Mouse (Mus musculus) common myeloid progenitor, adult 5-6 weeks (primary cell): ENCODE measurements around the gene Sppl2a. TPM values are rescaled to one million over a fixed set of nuclear protein-coding genes. Genes with fewer than 3 reads are reported as not detected.
"Not testable (repeated sequence)": the region's sequence is repeated elsewhere in the genome, so short reads cannot be mapped to it uniquely, and the experiment has no call there.

Experiments used
- ATAC-seq: replicated peaks from 2 replicates; pipeline ENCODE4 v1.8.0; 2016; ENCODE audit warnings: low read depth, mild to moderate bottlenecking, moderate TSS enrichment, inconsistent platforms; ENCODE audit not compliant: poor library complexity, severe bottlenecking
- total RNA-seq: library from RNA; stranded (forward); fragments of 200-1000, 187-1606 nt; gene quantifications from 2 replicates; pipeline ENCODE4 v1.2.3, GENCODE M21; 2017

The Sppl2a gene
- total RNA-seq, 1 experiment from 2014 or later = 36.8 TPM

DNA sequence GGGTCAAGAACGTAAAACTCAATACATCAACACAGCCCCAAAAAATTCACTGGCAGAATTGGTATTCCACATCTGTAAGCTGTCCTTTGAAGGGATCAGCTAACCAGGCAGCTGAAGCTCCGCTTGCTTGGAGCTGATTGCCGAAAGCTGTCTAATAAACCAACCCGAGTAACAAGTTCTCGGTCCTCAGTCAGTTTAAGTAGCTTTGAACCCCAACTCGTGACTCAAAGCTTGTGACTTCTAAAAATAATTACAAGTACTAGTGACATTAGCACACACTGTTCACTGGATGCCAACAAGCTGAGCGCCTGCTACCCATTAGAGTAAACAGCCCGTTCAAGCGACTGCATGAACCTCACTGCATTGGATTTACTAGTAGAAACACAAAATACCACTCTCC, 35.5 kb downstream of the Sppl2a start:
- no peak for ATAC-seq

DNA sequence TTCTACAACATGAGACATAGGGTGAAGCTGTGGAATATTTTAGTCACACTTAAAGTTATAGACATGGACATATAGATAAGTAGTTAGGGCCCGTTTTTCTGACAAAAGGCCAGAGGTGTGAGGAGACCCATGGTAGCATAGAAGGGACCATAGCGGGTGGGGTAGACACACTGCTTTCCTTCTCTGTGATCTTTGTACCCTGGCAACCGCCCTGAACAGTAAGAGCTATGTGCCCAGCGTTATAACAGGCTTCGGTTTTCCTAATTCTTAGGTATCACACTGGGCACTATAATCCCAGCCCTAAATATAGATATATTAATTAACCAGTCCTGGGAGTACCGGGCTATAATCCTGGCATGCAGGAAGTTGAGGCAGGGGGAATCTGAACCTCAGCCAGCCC, 36.1 kb downstream of the Sppl2a start:
- no peak for ATAC-seq

DNA sequence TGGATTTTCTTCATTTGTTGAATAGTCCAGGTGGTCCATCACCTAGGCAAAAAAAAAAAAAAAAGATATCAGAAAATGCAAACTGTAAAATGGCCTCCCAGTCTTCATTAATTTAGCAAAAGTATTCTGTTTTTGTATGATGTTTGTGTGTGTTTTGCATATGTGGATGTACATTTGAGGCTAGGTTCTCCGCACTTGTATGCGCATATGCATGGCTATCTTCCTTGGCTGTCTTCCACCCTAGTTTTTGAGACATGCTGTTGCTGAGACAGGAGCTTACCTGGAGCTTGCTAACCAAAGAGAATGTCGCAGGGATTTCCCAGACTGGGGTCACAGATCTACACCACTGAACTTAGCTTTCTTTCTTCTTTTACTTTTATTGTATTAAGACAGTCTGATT, 38.8 kb downstream of the Sppl2a start:
- no peak for ATAC-seq

DNA sequence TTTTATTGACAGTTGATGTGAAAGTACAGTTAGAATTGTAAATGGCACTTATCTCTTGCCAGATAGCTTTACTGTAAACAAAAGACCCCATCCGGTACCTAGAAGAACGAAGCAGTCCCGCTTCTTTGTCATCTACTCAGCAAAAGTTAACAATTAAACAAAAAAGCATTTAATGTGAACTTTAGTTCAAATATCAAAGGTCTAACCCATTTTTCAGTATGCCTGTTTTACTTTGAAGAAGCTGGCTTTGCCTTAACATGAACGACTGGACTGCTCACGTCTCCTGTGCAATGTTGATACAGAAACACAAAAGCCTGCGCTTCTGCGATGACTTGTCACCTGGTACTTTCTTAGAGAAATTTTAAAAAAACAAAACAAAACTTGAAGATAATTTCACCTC, 40.7 kb downstream of the Sppl2a start:
- ATAC-seq = no peak

- no peak for ATAC-seq
These were observed 41.3 kb downstream of the Sppl2a start for GRCm38 (mm10) chr2:126891743-126892142.

- no peak for ATAC-seq
These were observed 45.9 kb downstream of the Sppl2a start for GRCm38 (mm10) chr2:126887141-126887540.

DNA sequence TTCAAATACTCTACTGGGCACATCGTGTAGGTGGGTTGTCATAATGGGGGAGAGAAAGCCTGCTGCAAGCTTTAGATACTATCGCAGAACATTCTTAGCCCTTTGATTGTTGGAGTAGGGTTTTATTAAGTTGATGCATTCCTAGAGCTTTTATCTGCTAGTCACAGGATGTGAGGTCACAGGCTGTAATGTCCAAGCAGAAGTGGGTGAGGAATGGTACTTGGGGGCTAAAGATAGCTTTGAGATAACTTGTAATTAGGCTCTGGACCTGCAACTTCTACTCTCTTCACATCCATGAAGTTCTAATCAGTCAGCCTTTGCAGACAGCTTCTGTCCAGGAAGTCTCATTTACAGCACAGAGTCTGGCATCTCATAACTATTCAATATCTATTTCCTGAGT, 47.2 kb downstream of the Sppl2a start:
- no peak for ATAC-seq

DNA sequence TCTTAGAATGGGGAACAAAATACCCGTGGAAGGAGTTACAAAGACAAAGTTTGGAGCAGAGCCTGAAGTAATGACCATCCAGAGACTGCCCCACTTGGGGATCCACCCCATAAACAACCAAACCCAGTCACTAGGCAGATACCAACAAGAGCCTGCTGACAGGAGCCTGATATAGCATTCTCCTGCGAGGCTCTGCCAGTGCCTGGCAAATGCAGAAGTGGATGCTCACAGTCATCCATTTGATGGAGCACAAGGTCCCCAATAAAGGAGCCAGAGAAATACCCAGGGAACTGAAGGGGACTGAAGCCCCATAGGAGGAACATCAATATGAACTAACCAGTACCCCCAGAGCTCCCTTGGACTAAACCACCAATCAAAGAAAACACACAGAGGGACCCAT, 50.3 kb downstream of the Sppl2a start:
- not testable (repeated sequence) for ATAC-seq

DNA sequence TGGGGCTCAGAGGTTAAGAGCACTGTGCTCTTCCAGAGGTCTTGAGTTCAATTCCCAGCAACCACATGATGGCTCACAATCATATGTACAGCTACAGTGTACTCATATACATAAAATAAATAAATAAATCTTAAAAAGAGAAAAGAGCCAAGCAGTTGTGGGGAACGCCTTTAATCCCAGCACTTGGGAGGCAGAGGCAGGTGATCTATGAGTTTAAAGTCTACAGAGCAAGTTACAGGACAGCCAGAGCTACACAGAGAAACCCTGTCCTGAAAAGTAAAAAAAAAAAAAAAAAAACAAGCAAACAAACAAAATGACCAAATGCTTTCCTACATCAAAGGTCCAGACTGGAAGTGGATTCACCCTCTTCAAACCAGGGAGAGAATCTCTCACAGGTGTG, 55.0 kb downstream of the Sppl2a start:
- ATAC-seq = no peak

DNA sequence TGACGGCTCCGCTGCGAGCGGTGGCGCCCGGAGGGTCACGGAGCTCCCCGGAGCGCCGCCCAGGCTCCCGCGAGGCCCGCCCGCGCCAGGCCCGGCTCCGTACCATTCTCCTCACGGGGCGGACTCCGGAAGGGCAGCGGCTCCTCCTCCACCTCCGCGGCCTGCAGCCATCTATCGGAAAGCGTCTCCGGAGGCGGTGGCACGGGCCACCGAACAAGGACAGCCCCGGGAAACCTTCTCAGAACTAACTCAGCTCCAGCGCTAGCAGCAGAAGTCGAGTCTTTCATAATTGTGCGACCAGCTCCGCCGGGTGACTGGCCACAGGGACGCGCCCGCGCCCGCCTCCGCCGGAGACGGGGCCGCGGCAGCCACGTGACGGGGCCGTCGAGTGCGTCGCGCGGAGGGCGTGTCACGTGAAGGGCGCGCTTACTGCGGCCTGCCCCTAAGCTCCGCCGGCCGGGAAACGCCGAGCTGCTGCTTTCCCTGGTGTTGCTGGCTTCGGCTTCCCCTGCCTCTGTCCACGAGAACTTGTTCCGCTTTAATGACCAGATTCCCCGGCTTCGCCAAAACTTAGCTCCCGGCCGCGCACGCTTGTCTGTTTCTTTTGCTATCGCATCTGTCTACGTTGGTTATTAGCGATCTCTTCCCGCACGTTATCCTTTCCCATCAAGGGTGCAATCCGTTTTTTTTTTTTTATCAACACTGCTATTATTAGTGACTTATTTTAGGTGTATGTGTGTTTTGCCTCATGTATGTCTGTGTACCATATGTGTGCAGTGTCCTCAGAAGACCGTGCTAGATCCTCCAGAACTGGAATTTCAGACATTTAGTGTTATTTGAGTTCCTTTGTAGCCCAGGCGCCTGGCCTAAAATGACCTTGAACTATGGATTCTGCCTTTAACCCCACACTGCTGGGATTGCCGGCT, 56.9 kb downstream of the Sppl2a start, which contains the start of gene Trpm7:
Gene Trpm7, minus strand, starts transcription at position 360 of the 926 bp plus-strand sequence.
- peak; percentile 96 for ATAC-seq

DNA sequence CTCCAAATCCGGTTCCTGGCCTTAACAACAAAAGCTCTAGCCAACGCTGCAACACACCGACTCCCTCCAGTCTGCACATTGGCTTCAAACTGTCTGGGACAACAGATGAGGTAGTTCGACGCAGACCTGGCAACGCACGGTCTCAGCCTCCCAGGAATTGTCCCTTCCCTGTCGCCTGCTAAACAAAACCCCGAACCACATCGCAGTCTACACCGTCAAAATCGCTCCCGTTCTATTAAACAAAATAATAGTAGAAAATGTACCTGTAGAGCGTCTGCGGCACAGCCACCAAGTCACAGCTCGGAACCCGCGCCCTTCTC, 57.6 kb downstream of the Sppl2a start:
- no peak for ATAC-seq

GRCm38 (mm10) chr2:126874809-126875515, 58.1 kb downstream of the Sppl2a start:
- no peak for ATAC-seq

DNA sequence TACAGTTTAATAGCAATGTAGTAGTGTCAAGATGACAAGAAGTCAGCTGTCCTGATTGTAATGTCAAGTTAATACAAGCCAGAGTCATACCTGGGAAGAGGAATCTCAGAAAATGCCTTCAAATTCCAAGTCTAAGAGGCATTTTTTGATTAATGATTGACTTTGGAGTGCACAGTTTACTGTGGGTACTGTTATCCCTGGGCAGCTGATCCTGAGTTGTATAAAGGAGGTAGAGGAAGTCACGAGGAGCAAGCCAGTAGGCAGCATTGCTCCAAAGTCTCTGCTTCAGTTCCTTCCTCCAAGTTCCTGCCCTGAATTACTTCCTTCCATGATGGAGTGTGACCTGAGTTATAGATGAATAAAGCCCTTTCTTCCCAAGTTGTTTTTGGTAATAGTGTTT, 66.7 kb downstream of the Sppl2a start:
- ATAC-seq = no peak

DNA sequence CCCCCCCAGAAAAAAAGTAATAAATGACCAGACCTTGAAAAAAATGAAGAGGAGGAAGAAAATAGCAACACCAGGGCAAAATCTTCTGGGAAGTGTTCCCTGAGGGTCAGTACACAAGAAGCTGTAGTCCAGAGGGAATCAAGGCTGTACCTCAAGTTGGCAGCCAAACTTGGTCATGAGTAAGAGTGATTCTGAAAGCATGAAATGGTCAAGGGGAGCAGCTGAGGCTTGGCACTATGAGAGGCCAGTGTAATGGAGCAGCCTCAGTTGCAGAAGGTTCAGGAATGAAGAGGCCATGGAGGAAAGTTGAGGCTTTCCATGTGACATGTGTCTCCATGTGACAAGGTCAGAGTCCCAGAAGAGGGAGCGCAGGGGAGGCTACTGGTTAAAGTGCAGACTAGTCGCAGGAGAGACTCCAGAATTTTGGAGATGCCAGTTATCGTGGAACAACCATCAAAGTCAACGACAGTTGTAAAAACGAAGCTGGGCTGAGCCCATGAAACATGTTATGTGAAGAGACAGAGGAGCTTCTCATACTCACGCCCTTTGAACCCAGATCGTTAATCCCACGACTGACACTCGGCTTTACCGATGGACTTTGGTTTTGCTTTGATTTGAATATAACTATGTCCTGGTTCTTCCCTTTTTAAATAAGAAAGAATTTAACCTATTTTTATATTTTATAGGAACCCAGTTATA, 67.4 kb downstream of the Sppl2a start:
- no peak for ATAC-seq

DNA sequence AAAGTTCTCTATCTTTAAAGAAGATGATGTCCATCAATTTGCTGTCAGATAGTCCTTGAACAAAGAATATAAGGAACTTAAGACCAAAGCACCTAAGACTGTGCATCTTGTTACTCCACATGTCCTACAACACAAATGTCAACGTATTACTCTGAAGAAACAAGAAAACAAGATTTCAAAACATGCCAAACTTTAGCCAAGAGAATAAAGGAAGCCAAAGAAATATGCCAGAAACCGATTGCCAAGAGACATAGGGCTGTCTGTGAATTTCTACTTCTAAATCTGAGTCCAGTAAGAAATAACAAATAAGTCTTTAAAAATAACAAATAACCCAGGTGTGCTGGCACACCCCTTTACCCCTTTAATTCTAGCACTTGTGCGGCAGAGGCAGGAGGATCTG, 68.0 kb downstream of the Sppl2a start:
- no peak for ATAC-seq

DNA sequence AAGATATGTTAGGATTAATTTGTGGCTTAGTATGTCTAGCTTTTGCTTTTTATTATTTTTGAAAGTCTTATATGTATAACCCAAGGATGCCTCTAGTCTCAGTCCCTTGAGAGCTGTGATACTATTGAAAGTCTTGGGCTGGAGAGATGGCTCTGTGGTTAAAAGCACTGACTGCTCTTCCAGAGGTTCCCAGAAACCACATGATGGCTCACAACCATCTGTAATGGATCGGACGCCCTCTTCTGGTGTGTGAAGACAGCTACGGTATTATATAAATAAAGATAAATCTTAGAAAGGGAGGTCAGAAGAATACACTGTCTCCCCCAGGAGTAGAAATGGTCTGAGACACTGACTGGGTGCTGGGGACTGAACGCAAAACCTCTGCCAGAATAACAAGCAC, 88.3 kb downstream of the Sppl2a start:
- no peak for ATAC-seq

Other genes starting within 250 kb of the Sppl2a start
- 64.7 and 69.2 TPM in 2 replicates for gene Usp8, start 225.9 kb downstream of the Sppl2a start, total RNA-seq
- gene Usp50, start 149.8 kb downstream of the Sppl2a start, total RNA-seq = 0.15 and 0.32 TPM in 2 replicates
- 76.3 and 80.2 TPM in 2 replicates for gene Trpm7, start 57.0 kb downstream of the Sppl2a start, total RNA-seq
- gene Ap4e1, start 75.5 kb upstream of the Sppl2a start, total RNA-seq = 13.7 and 19.9 TPM in 2 replicates
- gene Blvra, start 137.4 kb upstream of the Sppl2a start, total RNA-seq = 35.7 and 42.0 TPM in 2 replicates
- 58.5 and 73.9 TPM in 2 replicates for gene Ncaph, start 200.7 kb upstream of the Sppl2a start, total RNA-seq
- gene Itpripl1, start 210.2 kb upstream of the Sppl2a start, total RNA-seq = 24.5 and 25.4 TPM in 2 replicates